Mouse (Mus musculus) cerebellum, adult 8-10 months (tissue): ENCODE results near the gene Sbno1.
A peak's percentile ranks its signal among the peaks of the same experiment; 100 is the strongest.
"Not testable (repeated sequence)": the region's sequence is repeated elsewhere in the genome, so short reads cannot be mapped to it uniquely, and the experiment has no call there.

Experiments
- DNase-seq: peaks from one replicate; pipeline ENCODE4 v3.0.0; 2022

The Sbno1 gene

GRCm38 (mm10) chr5:124425412-124426259, at the start of gene Sbno1:
TSS of gene Sbno1 (minus strand) at chr5:124426001.
- peak; percentile 93 for DNase-seq

GRCm38 (mm10) chr5:124470591-124471171, 44.9 kb upstream of the Sbno1 start:
- DNase-seq = no peak

GRCm38 (mm10) chr5:124469486-124469885, 43.7 kb upstream of the Sbno1 start:
- DNase-seq = no peak

GRCm38 (mm10) chr5:124468365-124468764, 42.6 kb upstream of the Sbno1 start:
- no peak for DNase-seq

GRCm38 (mm10) chr5:124467766-124468165, 42.0 kb upstream of the Sbno1 start:
- no peak for DNase-seq

GRCm38 (mm10) chr5:124464905-124465304, 39.1 kb upstream of the Sbno1 start:
- no peak for DNase-seq

- DNase-seq = no peak
Observed at GRCm38 (mm10) chr5:124463462-124463861, 37.7 kb upstream of the Sbno1 start.

GRCm38 (mm10) chr5:124462297-124463025, 36.7 kb upstream of the Sbno1 start:
- DNase-seq = no peak

- DNase-seq = not testable (repeated sequence)
Observed at GRCm38 (mm10) chr5:124460922-124461321, 35.1 kb upstream of the Sbno1 start.

GRCm38 (mm10) chr5:124456762-124457161, 31.0 kb upstream of the Sbno1 start:
- no peak for DNase-seq

GRCm38 (mm10) chr5:124454082-124454419, 28.2 kb upstream of the Sbno1 start:
- no peak for DNase-seq

GRCm38 (mm10) chr5:124453339-124454081, 27.7 kb upstream of the Sbno1 start:
- DNase-seq = peak; percentile 61

- no peak for DNase-seq
Observed at GRCm38 (mm10) chr5:124452494-124453228, 26.9 kb upstream of the Sbno1 start.

- no peak for DNase-seq
Observed at GRCm38 (mm10) chr5:124450641-124451340, 25.0 kb upstream of the Sbno1 start.

GRCm38 (mm10) chr5:124450051-124450450, 24.2 kb upstream of the Sbno1 start:
- DNase-seq = no peak

GRCm38 (mm10) chr5:124449494-124449893, 23.7 kb upstream of the Sbno1 start:
- no peak for DNase-seq

- peak; percentile 35 for DNase-seq
Observed at GRCm38 (mm10) chr5:124446301-124446881, 20.6 kb upstream of the Sbno1 start.

GRCm38 (mm10) chr5:124445621-124446293, 20.0 kb upstream of the Sbno1 start:
- DNase-seq = peak; percentile 44

- peak; percentile 69 for DNase-seq
Observed at GRCm38 (mm10) chr5:124444661-124445561, 19.1 kb upstream of the Sbno1 start.

GRCm38 (mm10) chr5:124444208-124444607, 18.4 kb upstream of the Sbno1 start:
- no peak for DNase-seq
